In genomic region chr5:66382111-66382510, GRCm38 (mm10) we compare ENCODE assay signal across 28 mouse cellular contexts.
A peak's percentile ranks its signal among the peaks of the same experiment; 100 is the strongest.
DNase-seq lines count a peak whose midpoint lies in the region; ATAC-seq lines count a peak whose summit lies in the region.
"Had no signal": no experiment of that assay in that cellular context is flagged by ENCODE, and none has a peak within 500 bp of the region (broad histone marks: within the 10 kb centered on the region; RNA-seq: fewer than 3 reads in every experiment).

No protein-coding gene starts in this region.

- H3K9me3 ChIP-seq in neural tube, embryonic 15.5 days (replicated peaks), result no peaks in the 10 kb centered on the region
- H3K9me3 ChIP-seq: embryonic facial prominence, embryonic 13.5 days; embryonic facial prominence, embryonic 15.5 days; forebrain, embryonic 10.5 days; forebrain, embryonic 12.5 days had no signal

- H3K27ac ChIP-seq in neural tube, embryonic 15.5 days (replicated peaks), result no peak overlapping the region
- H3K27ac ChIP-seq: embryonic facial prominence, embryonic 13.5 days; embryonic facial prominence, embryonic 15.5 days; forebrain, embryonic 10.5 days; forebrain, embryonic 12.5 days had no signal

- ATAC-seq in common myeloid progenitor, adult 5-6 weeks (replicated peaks; ENCODE audit: low read depth, poor library complexity, severe bottlenecking), result peak; percentile 82
- ATAC-seq in hematopoietic stem cell, adult 5-6 weeks (replicated peaks in 1 of 2; ENCODE audit: insufficient read depth in 1 of 2, low FRiP score in 2 of 2, low TSS enrichment in 1 of 2, low read depth in 1 of 2, poor library complexity in 2 of 2, severe bottlenecking in 2 of 2), result peak; percentile 67 to 72
- ATAC-seq in megakaryocyte-erythroid progenitor cell, adult 5-6 weeks (replicated peaks; ENCODE audit: low FRiP score, low TSS enrichment, poor library complexity, severe bottlenecking), result no peak
- ATAC-seq in neural tube, embryonic 15.5 days (ENCODE audit: low FRiP score), result no peak
- ATAC-seq: activated CD4-positive, CD25-positive, alpha-beta regulatory T cell, adult 4 months; CD4-positive, CD25-positive, alpha-beta regulatory T cell, adult 4 months; forebrain, embryonic 14.5 days; forebrain, embryonic 16.5 days; Patski had no signal

- DNase-seq in 416B (ENCODE audit: low read depth), result peak; percentile 58
- no peak for DNase-seq in left cerebral cortex, postnatal 14 days (ENCODE audit: low spot score in 2 of 2)
- DNase-seq: adrenal gland, adult 8-10 months; adrenal gland, postnatal 14 days; adrenal gland, postnatal 36 days; B cell, adult 2 months; cerebellum, adult 11-12 months; cerebellum, adult 2 months; cerebellum, adult 9-10 months; cerebellum, postnatal 10 days; cerebellum, postnatal 25 days; embryo, embryonic 11 days had no signal

- no peak overlapping the region for H3K9ac ChIP-seq in neural tube, embryonic 15.5 days (replicated peaks)
- H3K9ac ChIP-seq: embryonic facial prominence, embryonic 13.5 days; embryonic facial prominence, embryonic 15.5 days; forebrain, embryonic 12.5 days had no signal

- no peak overlapping the region for H3K4me2 ChIP-seq in neural tube, embryonic 15.5 days
- H3K4me2 ChIP-seq: embryonic facial prominence, embryonic 13.5 days; embryonic facial prominence, embryonic 15.5 days; forebrain, embryonic 12.5 days had no signal

- no peak overlapping the region for H3K4me3 ChIP-seq in neural tube, embryonic 15.5 days (replicated peaks)
- H3K4me3 ChIP-seq: embryonic facial prominence, embryonic 13.5 days; embryonic facial prominence, embryonic 15.5 days; erythroblast, embryonic 14.5 days; forebrain, embryonic 10.5 days; forebrain, embryonic 12.5 days had no signal

- 63% methylated on average over 1 of the region's 1 CpGs for WGBS in neural tube, embryonic 15.5 days

- H3K27me3 ChIP-seq in neural tube, embryonic 15.5 days (replicated peaks), result no peaks in the 10 kb centered on the region
- H3K27me3 ChIP-seq: CH12.LX; embryonic facial prominence, embryonic 13.5 days; embryonic facial prominence, embryonic 15.5 days; forebrain, embryonic 12.5 days; Patski had no signal

- H3K36me3 ChIP-seq in neural tube, embryonic 15.5 days, result no peaks in the 10 kb centered on the region
- H3K36me3 ChIP-seq: embryonic facial prominence, embryonic 15.5 days; forebrain, embryonic 10.5 days; forebrain, embryonic 12.5 days; G1E had no signal

- peaks cover 39% of the 10 kb centered on the region for H3K4me1 ChIP-seq in neural tube, embryonic 15.5 days
- H3K4me1 ChIP-seq: forebrain, embryonic 10.5 days had no signal

- intact Hi-C loops in left cerebral cortex, postnatal 14 days (cut with DNase I), result no loop called here

Comparison
In these comparisons a context has a peak if more than half of its experiments do, and no peak if none do; other contexts are left out.
1. ATAC-seq: peak in common myeloid progenitor, adult 5-6 weeks (single experiment) and hematopoietic stem cell, adult 5-6 weeks (2 of 2); none in megakaryocyte-erythroid progenitor cell, adult 5-6 weeks (single experiment) and neural tube, embryonic 15.5 days (single experiment).